Mouse (Mus musculus) olfactory bulb, adult 2 months (tissue): Measurements from ENCODE around the gene Mtx1.
A peak's percentile ranks its signal among the peaks of the same experiment; 100 is the strongest.

ENCODE experiments used
- CTCF ChIP-seq: fragments of 200-500 bp; IDR thresholded peaks from 2 replicates; pipeline ENCODE4 v1.5.1; 2012; ENCODE audit warnings: low read depth, mild to moderate bottlenecking, low read length, moderate library complexity; ENCODE audit not compliant: insufficient read depth
- POLR2A ChIP-seq: fragments of 200-500 bp; IDR thresholded peaks from 2 replicates; pipeline ENCODE4 v1.6.1; 2012; ENCODE audit warnings: mild to moderate bottlenecking, low read depth, low read length, moderate library complexity; ENCODE audit not compliant: insufficient read depth

- TF ChIP-seq CTCF, result no peak
- peak; percentile 88 for TF ChIP-seq POLR2A
Measured at GRCm38 (mm10) chr3:89183058-89183958, 43.6 kb downstream of the Mtx1 start, which contains the start of gene Fam189b.
